Mouse (Mus musculus) embryo, embryonic 11 days (tissue): ENCODE results near the gene Adora2a.
A peak's percentile ranks its signal among the peaks of the same experiment; 100 is the strongest.
"Not testable (repeated sequence)": the region's sequence is repeated elsewhere in the genome, so short reads cannot be mapped to it uniquely, and the experiment has no call there.

Experiments used
- DNase-seq: peaks from one replicate; pipeline ENCODE4 v3.0.0-alpha.2; 2015

The Adora2a gene

GRCm38 (mm10) chr10:75352541-75352940 is 35.9 kb downstream of the Adora2a start:
- no peak for DNase-seq

DNA sequence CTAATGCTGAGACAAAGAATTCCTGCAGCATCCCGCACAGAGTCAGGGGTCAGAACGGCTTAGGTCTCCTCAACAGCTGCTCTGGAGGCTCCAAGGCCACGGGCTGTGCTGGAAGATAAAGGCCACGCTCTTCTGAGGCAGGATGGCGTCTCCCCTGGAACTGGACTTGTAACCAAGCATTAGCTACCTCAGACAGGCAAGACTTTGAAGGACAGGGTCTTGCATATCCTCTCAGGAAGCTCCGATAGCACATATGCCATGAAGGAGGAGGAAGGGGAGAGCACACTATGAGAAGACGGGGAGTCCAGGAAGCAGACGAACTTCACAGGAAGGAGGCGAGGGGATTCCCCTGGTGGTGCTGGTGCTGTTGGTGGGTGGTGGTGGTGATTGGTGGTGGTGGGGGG is 37.2 kb downstream of the Adora2a start:
- not testable (repeated sequence) for DNase-seq

DNA sequence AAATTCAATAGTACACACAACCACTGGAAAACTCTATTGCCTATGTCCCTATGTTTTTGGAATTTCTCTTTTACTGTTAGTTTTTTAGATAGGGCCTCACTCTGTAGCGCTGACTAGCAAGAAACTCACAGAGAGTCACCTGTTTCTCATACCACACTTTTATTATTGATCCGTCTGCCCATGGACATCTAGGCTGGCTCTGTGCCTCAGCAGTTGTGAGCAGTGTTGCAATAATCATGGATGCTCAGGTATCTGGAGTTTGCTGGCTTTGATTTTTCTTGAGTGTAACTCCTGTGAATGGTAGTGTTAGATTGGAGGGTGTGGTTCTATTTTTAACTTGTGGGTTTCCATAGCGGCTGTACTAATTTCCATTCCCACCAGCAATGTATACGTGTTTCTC is 38.7 kb downstream of the Adora2a start:
- DNase-seq, result no peak

- DNase-seq, result peak; percentile 39
Observed at GRCm38 (mm10) chr10:75364214-75364690, 47.6 kb downstream of the Adora2a start.

GRCm38 (mm10) chr10:75364796-75365195 is 48.1 kb downstream of the Adora2a start:
- DNase-seq, result no peak

- peak; percentile 18 for DNase-seq
Observed at GRCm38 (mm10) chr10:75365231-75365633, 48.6 kb downstream of the Adora2a start.

GRCm38 (mm10) chr10:75373655-75374351 is 57.1 kb downstream of the Adora2a start:
- DNase-seq, result not testable (repeated sequence)

- no peak for DNase-seq
Observed at GRCm38 (mm10) chr10:75378688-75379087, 62.0 kb downstream of the Adora2a start.
